Mouse (Mus musculus) ES-Bruce4 (cell line): ENCODE measurements around the gene Gm10401. TPM values are rescaled to one million over a fixed set of nuclear protein-coding genes. Genes with fewer than 3 reads are reported as not detected.
"Not testable (repeated sequence)": the region's sequence is repeated elsewhere in the genome, so short reads cannot be mapped to it uniquely, and the experiment has no call there.

Source experiments
- H3K27ac ChIP-seq: 2 replicates; pipeline ENCODE4 v1.5.1; 2012; ENCODE audit warnings: low read length, inconsistent platforms; ENCODE audit not compliant: insufficient read depth
- H3K27me3 ChIP-seq: 2 replicates; pipeline ENCODE4 v1.6.1; 2012; ENCODE audit warnings: mild to moderate bottlenecking, low read length, inconsistent platforms; ENCODE audit not compliant: control insufficient read depth, poor library complexity, insufficient read depth, severe bottlenecking
- H3K36me3 ChIP-seq: 2 replicates; pipeline ENCODE4 v1.6.1; 2012; ENCODE audit warnings: inconsistent platforms, mild to moderate bottlenecking, low read length, moderate library complexity; ENCODE audit not compliant: control insufficient read depth, poor library complexity, insufficient read depth, severe bottlenecking
- H3K4me1 ChIP-seq: one replicate; pipeline ENCODE4 v1.8.1; 2011; ENCODE audit warnings: low read length; ENCODE audit not compliant: control insufficient read depth, insufficient read depth
- H3K4me3 ChIP-seq: 2 replicates; pipeline ENCODE4 v1.5.1; 2011; ENCODE audit warnings: low read depth, mild to moderate bottlenecking, low read length
- H3K9ac ChIP-seq: 2 replicates; pipeline ENCODE4 v1.6.1; 2012; ENCODE audit warnings: low read depth, mild to moderate bottlenecking, inconsistent platforms; ENCODE audit not compliant: poor library complexity, severe bottlenecking
- H3K9me3 ChIP-seq: replicated peaks from 2 replicates; pipeline ENCODE4 v1.6.1; 2012; ENCODE audit warnings: mild to moderate bottlenecking, low read length, inconsistent platforms; ENCODE audit not compliant: control insufficient read depth, poor library complexity, insufficient read depth, severe bottlenecking
- CTCF ChIP-seq: IDR thresholded peaks from one replicate; pipeline ENCODE4 v1.8.1; 2011; ENCODE audit warnings: low read depth, low read length
- EP300 ChIP-seq: IDR thresholded peaks from 2 replicates; pipeline ENCODE4 v1.6.1; 2011; ENCODE audit warnings: low read depth, low read length; ENCODE audit not compliant: insufficient read depth
- POLR2A ChIP-seq: IDR thresholded peaks from one replicate; pipeline ENCODE4 v1.8.1; 2011; ENCODE audit warnings: low read length; ENCODE audit not compliant: insufficient read depth
- polyA plus RNA-seq: library from polyadenylated mRNA; stranded (reverse); fragments of >200 nt; gene quantifications from 2 replicates; pipeline ENCODE4 v1.2.4, GENCODE M21; 2011; ENCODE audit warnings: low read depth; ENCODE audit not compliant: missing spikeins, insufficient read depth, insufficient read length

Gm10401 gene
- polyA plus RNA-seq, 1 experiment, result not detected

GRCm38 (mm10) chr5:115083492-115083891, 14.6 kb downstream of the Gm10401 start:
- no peak overlapping the region for H3K4me3 ChIP-seq
- TF ChIP-seq CTCF, result no peak
- TF ChIP-seq POLR2A, result no peak
- TF ChIP-seq EP300, result no peak
- peaks cover 17% of the 10 kb centered on the region for H3K36me3 ChIP-seq
- H3K9me3 ChIP-seq, result no peaks in the 10 kb centered on the region
- H3K27me3 ChIP-seq, result no peaks in the 10 kb centered on the region
- no peak overlapping the region for H3K9ac ChIP-seq
- H3K4me1 ChIP-seq, result no peaks in the 10 kb centered on the region
- no peak overlapping the region for H3K27ac ChIP-seq

DNA sequence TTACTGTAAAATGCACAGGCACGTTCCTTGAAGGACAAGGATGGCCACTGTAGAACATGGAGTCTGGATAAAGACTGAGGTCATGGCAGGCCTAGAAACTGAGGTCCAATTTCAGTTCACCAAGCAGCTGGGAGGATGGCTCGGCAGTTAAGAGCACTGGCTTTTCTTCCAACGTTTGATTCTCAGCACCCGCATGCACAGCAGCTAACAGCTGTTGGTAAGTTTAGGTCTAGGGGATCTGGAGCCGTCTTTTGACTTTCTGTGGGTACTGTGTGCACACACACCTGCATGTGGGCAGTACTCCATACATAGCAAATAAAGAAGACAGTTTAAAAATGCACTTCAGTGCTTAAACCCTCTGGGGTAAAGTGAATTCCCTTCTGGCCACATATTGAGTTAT, 16.5 kb downstream of the Gm10401 start:
- Histone ChIP-seq H3K4me3 (no peak overlapping the region), H3K4me1 (no peaks in the 10 kb centered on the region), H3K27me3 (no peaks in the 10 kb centered on the region), H3K27ac (no peak overlapping the region), H3K9ac (no peak overlapping the region), H3K9me3 (no peaks in the 10 kb centered on the region), H3K36me3 (peaks cover 13% of the 10 kb centered on the region)
- TF ChIP-seq CTCF, result no peak
- TF ChIP-seq EP300, result no peak
- TF ChIP-seq POLR2A, result no peak

DNA sequence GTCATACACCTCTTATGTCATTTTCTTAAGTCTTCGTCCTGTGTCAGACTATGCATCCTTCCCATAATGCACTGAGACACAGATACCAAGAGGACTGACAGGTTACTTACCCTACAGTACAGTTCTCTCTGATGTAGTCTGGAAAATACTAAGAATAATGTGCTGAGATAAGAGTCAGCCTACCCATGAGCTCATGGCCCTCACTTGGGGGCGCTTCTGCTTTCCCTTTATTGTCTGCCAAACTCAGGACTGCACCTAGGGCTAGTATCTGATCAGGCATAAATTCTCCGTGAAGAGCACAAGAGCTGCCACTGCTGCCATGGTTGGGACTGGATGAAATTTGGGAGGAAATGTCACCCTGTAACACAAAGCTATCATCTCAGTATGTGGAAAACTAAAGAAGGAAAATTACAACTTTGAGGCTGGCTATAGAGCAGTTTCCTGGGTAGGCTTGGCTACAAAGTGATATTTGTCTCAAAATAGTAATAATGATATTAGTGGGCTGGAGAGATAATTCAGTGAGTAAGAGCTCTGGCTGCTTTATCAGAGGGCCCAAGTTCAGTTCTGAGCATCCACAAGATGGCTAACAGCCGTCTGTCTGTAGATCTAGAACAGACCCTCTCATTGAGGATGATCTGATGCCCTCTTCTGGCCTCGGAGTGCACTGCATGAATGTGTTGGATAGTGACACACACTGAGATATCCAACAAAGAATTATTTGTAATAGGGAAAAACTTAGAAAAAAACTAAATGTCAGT, 21.8 kb downstream of the Gm10401 start:
- Histone ChIP-seq H3K9me3 (no peaks in the 10 kb centered on the region), H3K9ac (no peak overlapping the region), H3K4me3 (no peak overlapping the region), H3K27me3 (no peaks in the 10 kb centered on the region), H3K27ac (no peak overlapping the region), H3K4me1 (no peaks in the 10 kb centered on the region), H3K36me3 (peaks cover 11% of the 10 kb centered on the region; the same call in 1 of the 2 replicates)
- TF ChIP-seq CTCF, result peak; percentile 24
- no peak for TF ChIP-seq POLR2A

GRCm38 (mm10) chr5:115074749-115075148, 23.3 kb downstream of the Gm10401 start:
- Histone ChIP-seq H3K27ac (no peak overlapping the region), H3K9me3 (no peaks in the 10 kb centered on the region), H3K4me3 (no peak overlapping the region), H3K36me3 (peaks cover 11% of the 10 kb centered on the region; the same call in 1 of the 2 replicates), H3K9ac (no peak overlapping the region), H3K4me1 (no peaks in the 10 kb centered on the region), H3K27me3 (no peaks in the 10 kb centered on the region)
- no peak for TF ChIP-seq POLR2A
- TF ChIP-seq CTCF, result no peak
- no peak for TF ChIP-seq EP300

DNA sequence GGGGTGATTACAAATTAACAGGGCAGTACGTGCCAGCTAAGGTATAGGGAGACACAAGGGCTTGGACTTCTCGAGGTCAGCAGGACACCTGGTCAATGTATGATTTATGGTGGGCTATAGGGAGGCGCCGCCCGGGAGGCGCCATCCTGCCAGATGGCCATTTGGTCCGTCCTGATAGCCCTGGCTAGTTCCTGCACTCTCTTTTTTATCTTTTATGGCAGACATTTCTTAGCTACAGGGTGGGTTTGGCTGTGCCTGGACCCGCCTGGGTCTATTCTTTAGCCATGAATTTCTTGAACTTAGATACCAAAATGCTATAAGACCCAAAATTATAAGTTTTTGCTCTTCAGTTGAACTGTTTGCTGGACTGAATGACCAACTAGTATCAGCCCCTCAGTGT, 24.8 kb downstream of the Gm10401 start:
- not testable (repeated sequence) for H3K4me1 ChIP-seq, H3K27me3 ChIP-seq, H3K4me3 ChIP-seq, H3K27ac ChIP-seq, H3K9me3 ChIP-seq, H3K9ac ChIP-seq
- peaks cover 11% of the 10 kb centered on the region; the same call in 1 of the 2 replicates for H3K36me3 ChIP-seq

- Histone ChIP-seq H3K9ac (no peak overlapping the region), H3K36me3 (peaks cover 11% of the 10 kb centered on the region; the same call in 1 of the 2 replicates), H3K27me3 (no peaks in the 10 kb centered on the region), H3K4me3 (no peak overlapping the region), H3K9me3 (no peaks in the 10 kb centered on the region), H3K27ac (no peak overlapping the region), H3K4me1 (peaks cover 4% of the 10 kb centered on the region)
- TF ChIP-seq CTCF (no peak), EP300 (no peak), POLR2A (no peak)
These were observed 26.0 kb downstream of the Gm10401 start for GRCm38 (mm10) chr5:115072143-115072542.
